Mouse (Mus musculus) spleen, adult 2 months (tissue): ENCODE measurements around the gene Parvb. TPM values are rescaled to one million over a fixed set of nuclear protein-coding genes. Genes with fewer than 3 reads are reported as not detected.
A peak's percentile ranks its signal among the peaks of the same experiment; 100 is the strongest.

Experiments used
- DNase-seq, 2 experiments: peaks; one replicate each; pipeline versions ENCODE4 v3.0.0 to v3.0.0-alpha.2; 2012 to 2021; ENCODE audit warnings: low spot score in 2 of 2, low read depth in 1 of 2
- H3K27ac ChIP-seq: fragments of 200-500 bp; 2 replicates; pipeline ENCODE4 v1.5.1; 2012; ENCODE audit warnings: low read length, inconsistent platforms; ENCODE audit not compliant: insufficient read depth
- H3K27me3 ChIP-seq: fragments of 200-500 bp; 2 replicates; pipeline ENCODE4 v1.6.1; 2012; ENCODE audit warnings: mild to moderate bottlenecking, moderate library complexity, low read length, inconsistent platforms; ENCODE audit not compliant: control insufficient read depth, insufficient read depth
- H3K36me3 ChIP-seq: fragments of 200-500 bp; 2 replicates; pipeline ENCODE4 v1.6.1; 2012; ENCODE audit warnings: mild to moderate bottlenecking, low read length, inconsistent platforms; ENCODE audit not compliant: control insufficient read depth, insufficient read depth
- H3K4me1 ChIP-seq: fragments of 200-500 bp; 2 replicates; pipeline ENCODE4 v1.6.1; 2011; ENCODE audit warnings: inconsistent platforms; ENCODE audit not compliant: control insufficient read depth, insufficient read depth, insufficient read length
- H3K4me3 ChIP-seq: fragments of 200-500 bp; 2 replicates; pipeline ENCODE4 v1.5.1; 2011; ENCODE audit warnings: mild to moderate bottlenecking, inconsistent platforms; ENCODE audit not compliant: insufficient read depth, insufficient read length; ENCODE audit errors: extremely low read depth
- CTCF ChIP-seq: fragments of 200-500 bp; IDR thresholded peaks from 2 replicates; pipeline ENCODE4 v1.5.1; 2011; ENCODE audit warnings: mild to moderate bottlenecking, inconsistent platforms; ENCODE audit not compliant: insufficient read depth, insufficient read length, insufficient replicate concordance; ENCODE audit errors: extremely low read depth
- POLR2A ChIP-seq: fragments of 200-500 bp; IDR thresholded peaks from 2 replicates; pipeline ENCODE4 v1.6.1; 2011; ENCODE audit warnings: low read depth, low read length, inconsistent platforms
- WGBS: fragments of 180-500 bp; shearing (Covaris S2); methylation state at CpG from one replicate; pipeline ENCODE4 v1.1.7; 2018; 5-methylcytosine and 5-hydroxymethylcytosine counted together
- polyA plus RNA-seq: library from polyadenylated mRNA; depleted of rRNA; stranded (reverse); fragments of >200 nt; gene quantifications from 2 replicates; pipeline ENCODE4 v1.2.3, GENCODE M21; 2012

Gene Parvb
- polyA plus RNA-seq, 1 experiment, result 39.9 TPM

- WGBS, result 43% methylated on average over 10 of the region's 10 CpGs
- Histone ChIP-seq H3K4me1 (peaks cover 7% of the 10 kb centered on the region), H3K27me3 (no peaks in the 10 kb centered on the region), H3K36me3 (no peaks in the 10 kb centered on the region), H3K4me3 (no peak overlapping the region), H3K27ac (no peak overlapping the region)
- DNase-seq, result no peak
- no peak for TF ChIP-seq CTCF
- TF ChIP-seq POLR2A, result no peak
Measured at GRCm38 (mm10) chr15:84295225-84295624, 63.4 kb downstream of the Parvb start.

DNA sequence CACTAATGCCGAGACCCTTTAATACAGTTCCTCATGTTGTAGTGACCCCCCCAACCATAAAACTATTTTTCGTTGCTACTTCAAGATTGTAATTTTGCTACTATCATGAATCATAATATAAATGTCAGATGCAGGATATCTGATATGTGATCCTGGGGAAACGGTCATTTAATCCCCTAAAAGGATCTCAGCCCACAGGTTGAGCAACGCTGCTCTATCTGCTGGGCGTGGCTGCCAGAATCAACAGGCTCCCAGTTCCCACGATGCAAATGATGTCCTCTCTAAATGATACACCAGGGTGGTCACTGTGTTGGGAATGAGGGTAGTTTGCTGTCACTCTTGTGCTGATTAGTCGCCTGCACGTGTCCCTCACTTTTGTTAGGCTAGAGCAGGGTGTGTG is 65.6 kb downstream of the Parvb start:
- 84% methylated on average over 8 of the region's 8 CpGs for WGBS
- H3K4me3 ChIP-seq, result no peak overlapping the region
- TF ChIP-seq POLR2A, result no peak
- TF ChIP-seq CTCF, result no peak
- H3K27ac ChIP-seq, result no peak overlapping the region
- DNase-seq, result no peak
- no peaks in the 10 kb centered on the region for H3K36me3 ChIP-seq
- no peaks in the 10 kb centered on the region for H3K27me3 ChIP-seq
- H3K4me1 ChIP-seq, result peaks cover 9% of the 10 kb centered on the region

GRCm38 (mm10) chr15:84298804-84299370 is 67.0 kb downstream of the Parvb start:
- DNase-seq, result peak; percentile 14 to 21
- Histone ChIP-seq H3K4me3 (no peak overlapping the region), H3K27me3 (no peaks in the 10 kb centered on the region), H3K4me1 (peaks cover 16% of the 10 kb centered on the region), H3K36me3 (no peaks in the 10 kb centered on the region), H3K27ac (no peak overlapping the region)
- WGBS, result 43% methylated on average over 13 of the region's 13 CpGs
- TF ChIP-seq CTCF (no peak), POLR2A (no peak)

- no peak overlapping the region for H3K27ac ChIP-seq
- peaks cover 16% of the 10 kb centered on the region for H3K4me1 ChIP-seq
- H3K27me3 ChIP-seq, result no peaks in the 10 kb centered on the region
- DNase-seq, result no peak
- WGBS, result 89% methylated on average over 9 of the region's 9 CpGs
- H3K36me3 ChIP-seq, result no peaks in the 10 kb centered on the region
- TF ChIP-seq POLR2A (no peak), CTCF (no peak)
- no peak overlapping the region for H3K4me3 ChIP-seq
Measured at GRCm38 (mm10) chr15:84299662-84300333, 68.0 kb downstream of the Parvb start.

DNA sequence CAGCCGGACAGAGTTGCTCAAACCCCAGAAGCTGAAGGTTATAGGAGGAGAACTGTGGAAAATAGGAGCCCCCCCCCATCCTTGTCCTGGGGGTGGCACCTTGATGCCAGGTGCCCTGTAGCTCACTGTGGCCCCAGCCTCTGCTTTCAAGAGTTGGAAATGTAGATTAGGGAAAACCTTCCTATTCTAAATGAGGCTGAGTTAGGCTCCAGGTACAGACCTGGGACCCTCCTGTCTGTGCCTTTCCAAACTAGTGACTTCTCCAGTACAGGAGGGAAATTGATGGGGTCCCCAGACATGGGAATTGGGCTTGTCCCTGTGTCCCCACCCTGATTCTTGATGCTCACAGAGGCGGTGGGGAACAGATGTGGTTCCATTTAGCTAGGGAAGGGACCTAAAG is 68.7 kb downstream of the Parvb start:
- Histone ChIP-seq H3K4me1 (peaks cover 16% of the 10 kb centered on the region), H3K4me3 (no peak overlapping the region), H3K36me3 (no peaks in the 10 kb centered on the region), H3K27ac (no peak overlapping the region), H3K27me3 (no peaks in the 10 kb centered on the region)
- DNase-seq, result no peak
- WGBS, result 91% methylated on average over 2 of the region's 2 CpGs
- TF ChIP-seq CTCF (no peak), POLR2A (no peak)

DNA sequence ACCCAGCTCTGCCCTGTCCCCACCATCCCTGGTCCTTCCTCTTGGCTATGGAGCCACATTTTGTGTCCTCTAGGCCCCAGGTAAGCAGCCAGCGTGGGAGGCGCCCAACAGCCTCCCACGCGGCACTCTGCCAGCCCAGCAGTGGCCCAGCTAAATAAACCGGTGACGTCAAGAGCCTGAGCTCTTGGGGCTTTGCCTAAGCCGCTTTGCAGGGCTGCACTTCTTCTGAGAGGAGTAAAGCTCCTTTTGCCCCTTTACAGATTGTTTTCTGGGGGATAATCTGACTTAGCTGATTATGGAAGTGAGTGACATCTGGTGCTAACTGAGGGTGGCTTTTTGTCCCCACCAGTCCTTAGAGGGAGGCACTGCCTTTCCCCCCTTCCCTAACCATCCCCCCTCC is 69.2 kb downstream of the Parvb start:
- no peaks in the 10 kb centered on the region for H3K27me3 ChIP-seq
- TF ChIP-seq POLR2A, result no peak
- no peak for TF ChIP-seq CTCF
- H3K27ac ChIP-seq, result no peak overlapping the region
- H3K36me3 ChIP-seq, result no peaks in the 10 kb centered on the region
- DNase-seq, result no peak
- WGBS, result 54% methylated on average over 7 of the region's 7 CpGs
- peaks cover 16% of the 10 kb centered on the region for H3K4me1 ChIP-seq
- H3K4me3 ChIP-seq, result no peak overlapping the region

- Histone ChIP-seq H3K27me3 (no peaks in the 10 kb centered on the region), H3K4me1 (peaks cover 16% of the 10 kb centered on the region), H3K36me3 (no peaks in the 10 kb centered on the region), H3K4me3 (no peak overlapping the region), H3K27ac (no peak overlapping the region)
- 88% methylated on average over 8 of the region's 8 CpGs for WGBS
- TF ChIP-seq POLR2A (no peak), CTCF (no peak)
- no peak for DNase-seq
Measured at GRCm38 (mm10) chr15:84301641-84302420, 70.0 kb downstream of the Parvb start.
